Mouse (Mus musculus) bone marrow macrophage, adult 2 months (primary cell): ENCODE results near the gene Ncam2. TPM values are rescaled to one million over a fixed set of nuclear protein-coding genes. Genes with fewer than 3 reads are reported as not detected.

Source experiments
- H3K27ac ChIP-seq: 2 replicates; pipeline ENCODE4 v1.5.1; 2012; ENCODE audit warnings: low read depth, low read length; ENCODE audit not compliant: insufficient read depth
- H3K4me1 ChIP-seq: 2 replicates; pipeline ENCODE4 v1.6.1; 2012; ENCODE audit warnings: low read length; ENCODE audit not compliant: control insufficient read depth, insufficient read depth
- H3K4me3 ChIP-seq: 2 replicates; pipeline ENCODE4 v1.5.1; 2012; ENCODE audit warnings: mild to moderate bottlenecking, low read length, moderate library complexity; ENCODE audit not compliant: insufficient read depth
- CTCF ChIP-seq: IDR thresholded peaks from 2 replicates; pipeline ENCODE4 v1.5.1; 2012; ENCODE audit warnings: low read depth, mild to moderate bottlenecking, low read length, moderate library complexity
- POLR2A ChIP-seq: IDR thresholded peaks from 2 replicates; pipeline ENCODE4 v1.6.1; 2012; ENCODE audit warnings: mild to moderate bottlenecking, low read depth, low read length, borderline replicate concordance
- polyA plus RNA-seq: library from polyadenylated mRNA; stranded (reverse); fragments of >200 nt; gene quantifications from 2 replicates; pipeline ENCODE4 v1.2.4, GENCODE M21; 2012; ENCODE audit not compliant: missing spikeins, insufficient read depth, insufficient read length

The Ncam2 gene
- polyA plus RNA-seq, 1 experiment = 0.16 TPM

DNA sequence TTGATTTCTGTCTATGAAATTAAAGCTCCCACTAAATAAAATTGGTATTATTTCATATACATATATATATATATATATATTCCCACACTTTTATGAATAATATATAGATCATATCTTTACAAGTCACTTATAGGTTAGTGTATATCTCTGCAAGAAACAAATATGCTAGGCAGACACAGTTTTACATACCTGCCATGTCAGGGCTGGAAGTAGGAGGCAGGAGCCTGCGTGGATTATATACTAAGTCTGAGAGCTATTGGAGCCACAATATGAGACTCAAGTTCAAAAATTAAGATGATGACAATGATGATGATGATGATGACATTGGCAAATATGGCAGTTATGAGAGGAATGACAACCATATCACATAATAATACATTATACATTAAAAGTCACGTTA is 85.4 kb downstream of the Ncam2 start:
- Histone ChIP-seq H3K4me1 (no peaks in the 10 kb centered on the region), H3K4me3 (no peak overlapping the region), H3K27ac (no peak overlapping the region)
- TF ChIP-seq CTCF (no peak), POLR2A (no peak)

DNA sequence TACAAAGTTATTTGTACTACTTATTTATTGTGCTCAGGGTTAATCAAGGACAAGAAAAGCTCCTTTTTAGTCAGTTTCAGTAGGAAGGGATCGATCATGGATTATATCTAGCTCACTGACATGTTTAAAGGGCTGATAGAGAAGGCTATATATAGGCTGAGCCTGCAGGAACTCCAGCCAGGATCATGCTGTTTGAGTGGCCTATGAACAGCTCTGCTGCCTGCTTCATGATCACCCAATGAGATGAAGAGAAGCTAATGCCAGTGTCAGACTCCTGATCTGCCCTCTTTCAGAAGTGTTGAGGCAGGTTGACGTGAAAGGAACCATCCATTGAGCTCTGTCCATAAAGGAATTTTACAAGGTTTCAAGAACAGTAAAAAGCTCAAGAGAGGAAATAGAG is 103.3 kb downstream of the Ncam2 start:
- Histone ChIP-seq H3K4me3 (no peak overlapping the region), H3K4me1 (no peaks in the 10 kb centered on the region), H3K27ac (no peak overlapping the region)
- TF ChIP-seq POLR2A (no peak), CTCF (no peak)

GRCm38 (mm10) chr16:81309215-81309614 is 108.7 kb downstream of the Ncam2 start:
- Histone ChIP-seq H3K4me1 (no peaks in the 10 kb centered on the region), H3K27ac (no peak overlapping the region), H3K4me3 (no peak overlapping the region)
- TF ChIP-seq POLR2A (no peak), CTCF (no peak)

DNA sequence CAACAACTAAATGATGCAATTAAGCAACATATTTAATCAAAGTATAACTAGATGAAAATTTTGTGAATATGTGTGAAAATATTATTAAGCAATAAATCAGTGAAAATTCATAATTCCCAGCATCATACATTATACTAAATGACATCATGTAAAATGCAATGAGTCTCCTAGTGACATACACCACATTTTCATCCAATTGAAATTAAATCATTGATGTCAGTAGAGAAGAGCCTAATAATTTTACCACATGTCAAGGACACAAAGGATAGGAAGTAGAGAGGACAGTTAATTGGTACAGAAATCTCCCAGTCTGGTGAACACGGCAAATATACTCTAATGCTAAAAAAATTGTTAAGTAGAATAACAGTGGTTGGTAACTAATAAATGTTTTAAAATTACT is 118.5 kb downstream of the Ncam2 start:
- TF ChIP-seq CTCF (no peak), POLR2A (no peak)
- Histone ChIP-seq H3K27ac (no peak overlapping the region), H3K4me3 (no peak overlapping the region), H3K4me1 (no peaks in the 10 kb centered on the region)

DNA sequence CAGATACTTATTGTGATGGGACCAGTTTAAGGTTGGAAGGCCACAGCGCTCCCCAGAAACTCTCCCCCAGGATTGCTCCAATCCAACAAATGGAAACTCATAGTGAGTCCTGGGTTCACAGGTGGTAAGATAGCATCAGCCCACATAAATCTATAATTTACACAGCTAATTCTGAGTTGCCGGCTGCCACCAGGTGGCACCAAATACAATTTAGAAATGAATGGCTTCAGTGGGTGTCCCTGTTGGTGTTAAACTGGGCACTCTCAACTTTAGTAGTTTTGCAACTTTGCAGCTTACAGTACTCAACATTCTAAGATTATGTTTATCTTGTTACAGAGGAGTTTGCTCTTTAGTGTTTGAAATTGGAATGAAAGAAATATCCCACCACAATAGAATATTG is 130.0 kb downstream of the Ncam2 start:
- TF ChIP-seq POLR2A = no peak
- TF ChIP-seq CTCF = no peak
- H3K4me1 ChIP-seq = no peaks in the 10 kb centered on the region
- H3K27ac ChIP-seq = no peak overlapping the region
- H3K4me3 ChIP-seq = no peak overlapping the region

DNA sequence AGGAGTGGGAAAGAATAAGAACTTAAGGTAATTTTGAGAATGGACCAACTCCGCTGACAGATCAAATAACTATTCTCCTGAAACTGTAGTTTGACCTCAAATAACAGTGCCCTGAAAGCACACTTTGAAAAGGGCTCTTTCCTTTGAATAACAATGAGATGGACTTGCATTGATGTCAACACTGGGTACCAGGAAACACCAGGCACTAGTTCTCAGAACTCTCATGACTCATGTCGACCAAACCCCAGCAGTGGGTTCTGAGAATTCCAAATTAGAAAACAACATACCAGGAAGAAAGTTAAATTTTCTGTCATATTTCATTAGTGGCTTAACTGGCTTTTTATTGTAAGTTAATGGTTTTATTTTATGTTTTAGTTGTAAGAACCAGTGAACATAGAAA is 165.4 kb downstream of the Ncam2 start:
- H3K27ac ChIP-seq = no peak overlapping the region
- no peaks in the 10 kb centered on the region for H3K4me1 ChIP-seq
- TF ChIP-seq CTCF (no peak), POLR2A (no peak)
- H3K4me3 ChIP-seq = no peak overlapping the region

GRCm38 (mm10) chr16:81374234-81374633 is 173.7 kb downstream of the Ncam2 start:
- no peak overlapping the region for H3K27ac ChIP-seq
- H3K4me3 ChIP-seq = no peak overlapping the region
- no peaks in the 10 kb centered on the region for H3K4me1 ChIP-seq
- TF ChIP-seq POLR2A = no peak
- TF ChIP-seq CTCF = no peak

GRCm38 (mm10) chr16:81380434-81380833 is 179.9 kb downstream of the Ncam2 start:
- Histone ChIP-seq H3K4me1 (no peaks in the 10 kb centered on the region), H3K4me3 (no peak overlapping the region), H3K27ac (no peak overlapping the region)
- TF ChIP-seq POLR2A = no peak
- no peak for TF ChIP-seq CTCF

DNA sequence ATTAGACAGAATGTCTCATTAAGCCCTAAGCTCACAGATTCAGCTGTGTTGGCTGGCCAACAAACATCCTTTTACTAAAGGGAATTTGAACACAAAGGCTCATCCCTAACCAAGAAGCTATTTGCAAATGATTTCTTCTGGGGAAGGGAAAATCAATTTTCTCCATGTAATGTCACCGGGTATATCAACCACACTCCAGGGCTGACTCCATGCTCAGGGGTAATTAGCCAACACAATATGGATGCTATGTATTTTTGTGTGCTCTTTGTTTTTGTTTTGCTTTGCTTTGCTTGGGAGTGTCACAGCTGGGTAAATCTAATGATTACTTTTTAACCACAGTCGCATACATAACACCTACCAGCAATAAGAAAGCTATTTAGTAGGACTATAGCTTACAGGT is 188.1 kb downstream of the Ncam2 start:
- H3K27ac ChIP-seq = no peak overlapping the region
- no peak for TF ChIP-seq CTCF
- no peak for TF ChIP-seq POLR2A
- H3K4me3 ChIP-seq = no peak overlapping the region
- no peaks in the 10 kb centered on the region for H3K4me1 ChIP-seq

DNA sequence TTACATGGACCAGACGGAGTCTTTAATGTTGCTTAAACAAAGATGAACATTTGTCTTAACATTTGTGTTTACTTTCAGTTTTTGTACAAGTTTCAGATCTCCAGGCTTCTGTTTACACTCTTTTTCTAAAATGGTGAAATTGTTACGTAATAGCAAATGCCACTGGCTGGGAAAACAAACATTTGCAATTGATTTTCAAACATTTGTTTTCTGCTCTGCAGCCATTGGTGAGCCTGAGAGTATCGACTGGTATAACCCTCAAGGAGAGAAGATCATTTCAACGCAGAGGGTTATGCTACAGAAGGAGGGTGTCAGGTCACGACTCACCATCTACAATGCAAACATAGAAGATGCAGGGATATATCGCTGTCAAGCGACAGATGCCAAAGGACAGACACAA is 234.1 kb downstream of the Ncam2 start:
- no peak for TF ChIP-seq POLR2A
- TF ChIP-seq CTCF = no peak
- H3K27ac ChIP-seq = no peak overlapping the region
- no peak overlapping the region for H3K4me3 ChIP-seq
- H3K4me1 ChIP-seq = peaks cover 16% of the 10 kb centered on the region
